Mouse (Mus musculus): ENCODE results near the gene Jmjd8.

Gene Jmjd8

GRCm38 (mm10) chr17:25833291-25833663, 4.6 kb downstream of the Jmjd8 start, which contains the start of gene Stub1:
TSS of gene Stub1 (minus strand) at chr17:25833404.
- peak; percentile 96 for DNase-seq

- DNase-seq: no peak
Observed at GRCm38 (mm10) chr17:25833961-25834594, 5.4 kb downstream of the Jmjd8 start.

GRCm38 (mm10) chr17:25834595-25835222, 6.0 kb downstream of the Jmjd8 start:
- DNase-seq: no peak

- DNase-seq: no peak
Observed at GRCm38 (mm10) chr17:25835301-25835700, 6.6 kb downstream of the Jmjd8 start.

- DNase-seq: no peak
Observed at GRCm38 (mm10) chr17:25835816-25836215, 7.1 kb downstream of the Jmjd8 start.

GRCm38 (mm10) chr17:25836397-25837075, 7.9 kb downstream of the Jmjd8 start:
- no peak for DNase-seq

GRCm38 (mm10) chr17:25837076-25837410, 8.4 kb downstream of the Jmjd8 start, which contains the start of gene Rhbdl1:
TSS of gene Rhbdl1 (minus strand) at chr17:25837295.
- peak; percentile 80 for DNase-seq

- DNase-seq: peak; percentile 38
Observed at GRCm38 (mm10) chr17:25837533-25837932, 8.9 kb downstream of the Jmjd8 start.

- DNase-seq: no peak
Observed at GRCm38 (mm10) chr17:25838904-25839303, 10.2 kb downstream of the Jmjd8 start.

- no peak for DNase-seq
Observed at GRCm38 (mm10) chr17:25839455-25840235, 11.0 kb downstream of the Jmjd8 start.

GRCm38 (mm10) chr17:25840519-25840918, 11.9 kb downstream of the Jmjd8 start:
- no peak for DNase-seq

- no peak for DNase-seq
Observed at GRCm38 (mm10) chr17:25841117-25841880, 12.6 kb downstream of the Jmjd8 start, which contains the start of gene Gm20683. TSS of gene Gm20683 (minus strand) at chr17:25841763.

- no peak for DNase-seq
Observed at GRCm38 (mm10) chr17:25842509-25842908, 13.8 kb downstream of the Jmjd8 start.

- no peak for DNase-seq
Observed at GRCm38 (mm10) chr17:25843122-25843521, 14.5 kb downstream of the Jmjd8 start.

GRCm38 (mm10) chr17:25843636-25844395, 15.1 kb downstream of the Jmjd8 start:
- no peak for DNase-seq

- peak; percentile 97 for DNase-seq
Observed at GRCm38 (mm10) chr17:25844396-25844901, 15.8 kb downstream of the Jmjd8 start, which contains the start of gene Rhot2. TSS of gene Rhot2 (minus strand) at chr17:25844851.

GRCm38 (mm10) chr17:25860229-25860628, 31.6 kb downstream of the Jmjd8 start:
- no peak for DNase-seq

- peak; percentile 97 for DNase-seq
Observed at GRCm38 (mm10) chr17:25860832-25861703, 32.4 kb downstream of the Jmjd8 start, which contains the start of gene Wdr90. TSS of gene Wdr90 (minus strand) at chr17:25861501.

GRCm38 (mm10) chr17:25861704-25862612, 33.3 kb downstream of the Jmjd8 start:
- DNase-seq: no peak

Measured in embryo, embryonic 11 days (tissue).